9 mouse cellular contexts compared by ENCODE assay signal in the genomic region with DNA sequence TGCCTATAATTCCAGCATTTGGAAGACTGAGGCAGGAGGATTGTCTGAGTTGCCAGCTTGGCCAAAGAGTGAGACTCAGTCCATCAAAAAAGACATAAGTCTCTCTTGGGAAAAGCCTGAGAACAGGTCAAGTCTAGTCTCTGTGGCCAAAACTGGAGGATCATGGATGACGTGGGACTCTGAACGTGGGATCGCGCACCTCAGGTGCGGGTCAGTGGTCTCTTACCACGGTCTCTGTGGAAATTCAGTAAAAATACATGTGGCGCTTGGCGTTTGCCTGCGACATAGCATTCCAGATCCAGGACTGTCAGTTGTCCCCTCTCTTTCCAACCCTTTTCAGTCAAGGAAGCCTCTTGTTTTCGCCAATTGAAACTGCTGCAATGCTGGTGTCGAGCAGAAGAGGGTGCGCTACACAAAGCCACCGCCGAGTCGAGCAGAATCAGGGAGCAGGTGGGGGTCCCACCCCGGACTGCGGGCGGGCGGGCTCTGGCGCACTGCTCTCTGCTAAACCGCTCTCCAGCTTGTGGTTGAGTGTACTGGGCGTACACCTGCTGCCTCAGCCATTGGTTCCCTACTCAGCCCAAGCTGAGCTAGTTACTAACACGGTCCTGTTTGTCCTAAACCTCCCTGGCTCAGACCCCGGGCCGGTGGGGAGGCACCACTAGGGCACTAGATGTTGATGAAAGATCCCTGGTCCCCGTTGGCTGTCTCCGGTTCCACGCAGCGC. TPM values are rescaled to one million over a fixed set of nuclear protein-coding genes. Genes with fewer than 3 reads are reported as not detected.
A peak's percentile ranks its signal among the peaks of the same experiment; 100 is the strongest.
DNase-seq lines count a peak whose midpoint lies in the region; ATAC-seq and TF ChIP-seq lines count a peak whose summit lies in the region.
"Had no signal": no experiment of that assay in that cellular context is flagged by ENCODE, and none has a peak within 500 bp of the region (broad histone marks: within the 10 kb centered on the region; RNA-seq: fewer than 3 reads in every experiment).

No protein-coding gene starts in this region.

- peak; percentile 70 for TF ChIP-seq CTCF in intestine, postnatal 0 days (IDR thresholded peaks at IDR 0.05; ENCODE audit: low read depth)

- H3K36me3 ChIP-seq in intestine, postnatal 0 days (ENCODE audit: control insufficient read depth, insufficient read depth) = no peaks in the 10 kb centered on the region
- no peaks in the 10 kb centered on the region for H3K36me3 ChIP-seq in limb, embryonic 12.5 days
- H3K36me3 ChIP-seq in midbrain, embryonic 11.5 days (ENCODE audit: control insufficient read depth, insufficient read depth, low read length) = no peaks in the 10 kb centered on the region
- no peaks in the 10 kb centered on the region for H3K36me3 ChIP-seq in splenic B cell, adult 2 months (ENCODE audit: control insufficient read depth, insufficient read depth, low read length, poor library complexity, severe bottlenecking)

- no peak overlapping the region for H3K9ac ChIP-seq in intestine, postnatal 0 days (ENCODE audit: low read depth, low read length)
- H3K9ac ChIP-seq in limb, embryonic 12.5 days (replicated peaks) = no peak overlapping the region
- peak overlapping the region; percentile 58; the same call in 1 of the 2 replicates for H3K9ac ChIP-seq in midbrain, embryonic 11.5 days (ENCODE audit: low read length)

- 19% methylated on average over 29 of the region's 29 CpGs for WGBS in intestine, postnatal 0 days
- 22% methylated on average over 29 of the region's 29 CpGs for WGBS in limb, embryonic 12.5 days
- 18% methylated on average over 29 of the region's 29 CpGs for WGBS in midbrain, embryonic 11.5 days

- DNase-seq in ovary, postnatal 14 days (ENCODE audit: low spot score) = peak; percentile 55
- DNase-seq in ovary, adult 18-20 months (ENCODE audit: low spot score) = no peak
- peak; percentile 82 for DNase-seq in embryo, embryonic 11 days
- peak; percentile 94 for DNase-seq in midbrain, embryonic 11.5 days (ENCODE audit: low spot score, missing footprints)
- DNase-seq in splenic B cell, adult 2 months (ENCODE audit: low read depth, low spot score) = peak; percentile 34

- H3K27ac ChIP-seq in intestine, postnatal 0 days (ENCODE audit: low read depth, low read length) = no peak overlapping the region
- no peak overlapping the region for H3K27ac ChIP-seq in limb, embryonic 12.5 days
- H3K27ac ChIP-seq in midbrain, embryonic 11.5 days (ENCODE audit: low read depth, low read length) = no peak overlapping the region
- H3K27ac ChIP-seq: macrophage had no signal

- no peak overlapping the region for H3K4me3 ChIP-seq in intestine, postnatal 0 days (ENCODE audit: low read depth, low read length)
- H3K4me3 ChIP-seq in limb, embryonic 12.5 days (replicated peaks) = peak overlapping the region; percentile 19
- peak overlapping the region; percentile 16; the same call in 1 of the 2 replicates for H3K4me3 ChIP-seq in midbrain, embryonic 11.5 days (ENCODE audit: low read depth, low read length)

- peak; percentile 91 for ATAC-seq in granulocyte monocyte progenitor cell, adult 5-6 weeks (replicated peaks; ENCODE audit: poor library complexity, severe bottlenecking)
- ATAC-seq in intestine, postnatal 0 days = no peak
- peak; percentile 78; the same call in 1 of the 2 replicates for ATAC-seq in limb, embryonic 12.5 days (ENCODE audit: insufficient number of reproducible peaks, insufficient read depth, low FRiP score, low TSS enrichment, low read depth)
- ATAC-seq in midbrain, embryonic 11.5 days (ENCODE audit: low FRiP score) = peak; percentile 89

- H3K4me2 ChIP-seq in intestine, postnatal 0 days (replicated peaks; ENCODE audit: low read depth) = peak overlapping the region; percentile 60
- H3K4me2 ChIP-seq in limb, embryonic 12.5 days = peak overlapping the region; percentile 48
- peak overlapping the region; percentile 43 for H3K4me2 ChIP-seq in midbrain, embryonic 11.5 days

- H3K27me3 ChIP-seq in intestine, postnatal 0 days (replicated peaks; ENCODE audit: control insufficient read depth, insufficient read depth, low read length) = no peaks in the 10 kb centered on the region
- H3K27me3 ChIP-seq in limb, embryonic 12.5 days = peaks cover 3% of the 10 kb centered on the region; the same call in 1 of the 2 replicates
- H3K27me3 ChIP-seq in midbrain, embryonic 11.5 days (ENCODE audit: control insufficient read depth, insufficient read depth, low read length) = no peaks in the 10 kb centered on the region
- H3K27me3 ChIP-seq in splenic B cell, adult 2 months (ENCODE audit: control insufficient read depth, insufficient read depth, low read length, poor library complexity, severe bottlenecking) = no peaks in the 10 kb centered on the region

- no peaks in the 10 kb centered on the region for H3K9me3 ChIP-seq in intestine, postnatal 0 days (ENCODE audit: control insufficient read depth)
- H3K9me3 ChIP-seq in limb, embryonic 12.5 days = no peaks in the 10 kb centered on the region
- H3K9me3 ChIP-seq in midbrain, embryonic 11.5 days (ENCODE audit: control insufficient read depth, low read length) = no peaks in the 10 kb centered on the region

- no peaks in the 10 kb centered on the region for H3K4me1 ChIP-seq in intestine, postnatal 0 days (replicated peaks; ENCODE audit: control insufficient read depth, insufficient read depth, low read length)
- 0 out of 2 replicates have a peak, but pooled peaks cover 3% of the 10 kb centered on the region for H3K4me1 ChIP-seq in limb, embryonic 12.5 days (replicated peaks)
- H3K4me1 ChIP-seq in midbrain, embryonic 11.5 days (ENCODE audit: control insufficient read depth, insufficient read depth, low read length) = peaks cover 4% of the 10 kb centered on the region

RNA-seq across cellular contexts. Expression of gene Agtrap, which starts 14.1 kb away (rescaled TPM):
- total RNA-seq in granulocyte monocyte progenitor cell, adult 5-6 weeks (2014; fragmentation: Nextera tagmentation) = 28.5 and 30.0 TPM in 2 replicates
- total RNA-seq in granulocyte monocyte progenitor cell, adult 5-6 weeks (2017) = 28.2 and 30.8 TPM in 2 replicates
- 27.7 and 31.3 TPM in 2 replicates for polyA plus RNA-seq in intestine, postnatal 0 days (2015; fragmentation: Nextera tagmentation; extraction: Ambion mirVana)
- 11.2 and 12.0 TPM in 2 replicates for polyA plus RNA-seq in limb, embryonic 12.5 days (2016; fragmentation: Nextera tagmentation; extraction: Ambion mirVana)
- 11.7 TPM in 2 replicates for polyA plus RNA-seq in midbrain, embryonic 11.5 days (2014; fragmentation: Nextera tagmentation; extraction: Ambion mirVana)

RNA-seq across cellular contexts. Expression of gene Mad2l2, which starts 28.2 kb away (rescaled TPM):
- 27.7 and 36.6 TPM in 2 replicates for total RNA-seq in granulocyte monocyte progenitor cell, adult 5-6 weeks (2014; fragmentation: Nextera tagmentation)
- total RNA-seq in granulocyte monocyte progenitor cell, adult 5-6 weeks (2017) = 4.3 and 10.0 TPM in 2 replicates
- polyA plus RNA-seq in intestine, postnatal 0 days (2015; fragmentation: Nextera tagmentation; extraction: Ambion mirVana) = 22.6 and 24.9 TPM in 2 replicates
- 104 and 107 TPM in 2 replicates for polyA plus RNA-seq in limb, embryonic 12.5 days (2016; fragmentation: Nextera tagmentation; extraction: Ambion mirVana)
- 82.7 and 83.6 TPM in 2 replicates for polyA plus RNA-seq in midbrain, embryonic 11.5 days (2014; fragmentation: Nextera tagmentation; extraction: Ambion mirVana)

RNA-seq across cellular contexts. Expression of gene Draxin, which starts 28.5 kb away (rescaled TPM):
- not detected in 2 replicates for total RNA-seq in granulocyte monocyte progenitor cell, adult 5-6 weeks (2014; fragmentation: Nextera tagmentation)
- 0.05 TPM in 1 of 2 replicates, not detected in the other for total RNA-seq in granulocyte monocyte progenitor cell, adult 5-6 weeks (2017)
- 0.03 and 0.05 TPM in 2 replicates for polyA plus RNA-seq in intestine, postnatal 0 days (2015; fragmentation: Nextera tagmentation; extraction: Ambion mirVana)
- polyA plus RNA-seq in limb, embryonic 12.5 days (2016; fragmentation: Nextera tagmentation; extraction: Ambion mirVana) = 1.8 and 1.9 TPM in 2 replicates
- 11.5 and 12.7 TPM in 2 replicates for polyA plus RNA-seq in midbrain, embryonic 11.5 days (2014; fragmentation: Nextera tagmentation; extraction: Ambion mirVana)
- polyA plus RNA-seq: macrophage had no signal

RNA-seq across cellular contexts. Expression of gene Fbxo6, which starts 50.0 kb away (rescaled TPM):
- 19.1 and 33.4 TPM in 2 replicates for total RNA-seq in granulocyte monocyte progenitor cell, adult 5-6 weeks (2014; fragmentation: Nextera tagmentation)
- total RNA-seq in granulocyte monocyte progenitor cell, adult 5-6 weeks (2017) = 5.6 and 13.8 TPM in 2 replicates
- polyA plus RNA-seq in intestine, postnatal 0 days (2015; fragmentation: Nextera tagmentation; extraction: Ambion mirVana) = 55.4 and 60.6 TPM in 2 replicates
- polyA plus RNA-seq in limb, embryonic 12.5 days (2016; fragmentation: Nextera tagmentation; extraction: Ambion mirVana) = 11.8 and 11.9 TPM in 2 replicates
- 13.1 and 14.2 TPM in 2 replicates for polyA plus RNA-seq in midbrain, embryonic 11.5 days (2014; fragmentation: Nextera tagmentation; extraction: Ambion mirVana)

RNA-seq across cellular contexts. Expression of gene Fbxo44, which starts 58.3 kb away (rescaled TPM):
- total RNA-seq in granulocyte monocyte progenitor cell, adult 5-6 weeks (2014; fragmentation: Nextera tagmentation) = 2.0 and 2.8 TPM in 2 replicates
- total RNA-seq in granulocyte monocyte progenitor cell, adult 5-6 weeks (2017) = 0.26 and 2.1 TPM in 2 replicates
- 7.7 and 9.3 TPM in 2 replicates for polyA plus RNA-seq in intestine, postnatal 0 days (2015; fragmentation: Nextera tagmentation; extraction: Ambion mirVana)
- polyA plus RNA-seq in limb, embryonic 12.5 days (2016; fragmentation: Nextera tagmentation; extraction: Ambion mirVana) = 17.5 and 18.7 TPM in 2 replicates
- polyA plus RNA-seq in midbrain, embryonic 11.5 days (2014; fragmentation: Nextera tagmentation; extraction: Ambion mirVana) = 65.3 and 71.4 TPM in 2 replicates
